Mouse (Mus musculus) lung, postnatal 36 days (tissue): Measurements from ENCODE around the gene Nsg1.
A peak's percentile ranks its signal among the peaks of the same experiment; 100 is the strongest.

Experiments
- DNase-seq: peaks from one replicate; pipeline ENCODE4 v3.0.0; 2022; ENCODE audit warnings: mixed read lengths

Nsg1 gene

DNA sequence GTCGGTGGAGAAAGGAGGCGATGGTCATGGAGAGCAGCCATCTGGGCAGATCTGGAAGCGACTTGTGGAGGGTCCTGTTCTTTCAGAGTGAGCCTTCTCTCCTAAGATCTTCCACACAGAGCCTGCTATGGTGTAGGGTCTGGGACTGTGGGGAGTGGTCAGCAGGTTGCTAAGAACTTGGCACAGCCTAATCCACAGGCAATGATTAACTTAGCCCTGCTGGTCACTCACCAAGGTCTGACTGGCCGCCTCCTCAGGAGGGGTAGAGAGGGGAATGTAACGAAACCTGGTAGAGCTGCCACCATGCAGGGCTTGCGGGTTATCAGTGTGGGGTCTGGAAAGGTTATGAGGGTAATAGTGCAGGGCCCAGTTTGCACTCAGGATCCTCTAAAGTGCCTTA lies 18.8 kb downstream of the Nsg1 start:
- DNase-seq: no peak

GRCm38 (mm10) chr5:38137163-38137562 lies 22.5 kb downstream of the Nsg1 start:
- no peak for DNase-seq

GRCm38 (mm10) chr5:38136247-38136646 lies 23.5 kb downstream of the Nsg1 start:
- DNase-seq: no peak

- no peak for DNase-seq
Observed at GRCm38 (mm10) chr5:38129339-38129738, 30.4 kb downstream of the Nsg1 start.

GRCm38 (mm10) chr5:38126519-38127306 lies 33.0 kb downstream of the Nsg1 start:
- DNase-seq: no peak

- no peak for DNase-seq
Observed at GRCm38 (mm10) chr5:38121699-38122098, 38.0 kb downstream of the Nsg1 start.

- DNase-seq: no peak
Observed at GRCm38 (mm10) chr5:38119268-38119667, 40.4 kb downstream of the Nsg1 start.

DNA sequence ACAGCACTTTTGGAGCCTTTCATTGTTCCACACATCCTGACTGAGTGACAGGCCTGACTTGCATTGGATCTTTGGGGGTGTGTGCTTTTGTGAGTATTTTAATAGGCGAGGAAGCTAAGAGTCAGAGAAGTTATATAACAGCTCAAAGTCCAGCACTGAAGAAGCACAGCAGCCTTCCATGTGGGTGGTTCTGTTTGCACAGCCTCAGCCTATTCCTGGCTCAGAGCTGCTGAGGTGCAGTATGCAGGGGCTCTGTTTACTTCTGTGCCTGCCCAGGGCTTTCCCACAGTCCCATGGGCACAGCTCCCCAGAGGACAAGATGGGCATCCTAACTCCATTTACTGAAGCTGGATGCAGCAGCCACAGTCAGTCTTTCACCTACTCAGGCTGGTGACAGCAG lies 42.7 kb downstream of the Nsg1 start:
- no peak for DNase-seq

- DNase-seq: no peak
Observed at GRCm38 (mm10) chr5:38114526-38114925, 45.2 kb downstream of the Nsg1 start.

DNA sequence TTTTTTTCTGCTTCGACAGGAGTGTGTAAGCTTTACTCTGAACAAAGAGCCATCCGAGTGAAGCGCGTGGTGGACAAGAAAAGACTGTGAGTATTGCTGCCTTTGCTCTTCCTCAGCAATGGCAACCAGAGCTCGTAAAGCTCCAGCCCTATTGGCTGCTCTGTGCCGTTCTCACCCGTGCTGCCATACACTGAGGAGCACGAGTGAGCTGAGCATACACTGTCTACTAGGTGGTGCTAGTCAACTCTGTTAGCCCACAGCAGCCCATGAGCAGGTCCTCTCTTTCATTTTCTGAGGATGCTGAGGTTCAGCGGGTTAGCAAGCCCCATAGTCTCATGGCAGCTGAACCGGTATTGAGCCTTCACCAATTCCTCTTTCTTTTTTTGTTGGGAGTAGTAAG lies 52.9 kb downstream of the Nsg1 start:
- no peak for DNase-seq

DNA sequence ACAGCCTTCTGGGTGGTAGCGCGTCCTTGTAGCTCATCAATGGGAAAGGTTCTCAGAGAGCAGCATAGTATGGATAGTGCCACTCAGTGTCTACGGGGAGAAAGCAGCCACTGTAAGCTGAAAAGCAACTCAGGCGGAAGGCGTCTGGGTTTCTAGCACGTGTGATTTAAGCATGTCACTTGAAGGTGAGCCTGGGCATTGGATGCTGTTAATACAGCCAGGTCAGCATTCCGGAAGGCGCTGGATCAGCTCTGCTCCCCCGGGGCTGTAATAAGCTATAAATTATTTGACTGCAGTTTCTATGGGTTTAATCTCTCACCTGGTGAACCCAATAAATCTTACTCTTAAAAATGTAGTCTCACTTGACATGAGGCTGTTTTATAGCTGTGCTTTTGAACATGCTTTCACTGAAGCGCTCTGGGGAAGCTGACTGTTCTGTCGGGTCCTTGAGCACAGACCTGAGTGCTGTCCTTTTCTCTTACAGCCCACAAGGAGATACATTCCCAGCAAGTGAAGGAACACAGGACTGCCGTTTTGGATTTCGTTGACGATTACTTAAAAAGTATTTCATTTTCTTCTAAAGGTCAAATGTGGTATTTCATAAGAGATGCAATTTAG lies 53.5 kb downstream of the Nsg1 start:
- no peak for DNase-seq

GRCm38 (mm10) chr5:38102945-38103344 lies 56.8 kb downstream of the Nsg1 start:
- no peak for DNase-seq

GRCm38 (mm10) chr5:38099139-38099676 lies 60.5 kb downstream of the Nsg1 start:
- DNase-seq: no peak

DNA sequence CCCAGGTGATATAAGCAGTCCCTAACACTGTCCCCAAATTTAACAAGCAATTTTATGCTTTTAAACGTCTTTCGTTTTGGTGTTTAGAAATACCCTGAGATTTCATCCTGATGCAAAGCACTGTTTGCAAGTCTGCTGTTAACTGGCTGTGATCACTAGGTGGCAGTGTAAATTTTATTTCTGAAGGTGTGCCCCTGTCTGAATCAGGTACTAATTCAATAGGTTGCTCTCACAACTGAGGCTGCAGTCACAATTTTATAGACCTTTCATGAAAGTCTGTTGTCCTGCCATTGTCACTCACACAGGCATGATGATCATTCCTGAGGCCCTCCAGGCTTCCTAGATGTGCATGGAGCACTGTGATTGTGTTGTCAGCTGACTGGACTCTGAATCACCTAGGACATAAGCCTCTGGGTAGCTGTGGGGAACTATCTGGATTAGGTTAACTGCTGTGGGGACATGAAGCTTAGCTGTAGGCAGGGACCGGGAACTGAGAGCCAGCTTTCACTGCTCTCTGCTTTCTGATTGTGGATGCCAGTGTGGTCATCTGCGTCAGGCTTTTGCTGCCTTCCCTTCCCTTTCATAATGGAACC lies 62.1 kb downstream of the Nsg1 start:
- peak; percentile 23 for DNase-seq

DNA sequence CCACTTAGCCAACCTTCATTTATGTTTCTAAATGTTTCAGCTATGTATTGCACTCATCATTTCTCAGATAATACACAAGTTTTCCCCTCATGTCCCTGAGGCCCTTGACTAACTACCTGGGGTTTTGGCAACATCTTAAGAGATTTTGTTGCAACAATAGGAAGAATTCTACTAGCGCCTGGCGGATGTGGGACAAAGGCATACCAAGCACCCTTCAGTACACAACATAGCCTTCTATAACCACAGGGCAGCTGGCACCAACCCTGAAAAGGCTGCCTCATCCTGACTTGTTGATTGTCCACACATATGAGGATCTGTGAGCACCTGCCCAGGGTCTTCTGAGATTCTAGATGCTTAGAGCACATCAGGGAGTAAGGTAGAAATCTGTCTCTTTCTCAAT lies 65.4 kb downstream of the Nsg1 start:
- DNase-seq: no peak

DNA sequence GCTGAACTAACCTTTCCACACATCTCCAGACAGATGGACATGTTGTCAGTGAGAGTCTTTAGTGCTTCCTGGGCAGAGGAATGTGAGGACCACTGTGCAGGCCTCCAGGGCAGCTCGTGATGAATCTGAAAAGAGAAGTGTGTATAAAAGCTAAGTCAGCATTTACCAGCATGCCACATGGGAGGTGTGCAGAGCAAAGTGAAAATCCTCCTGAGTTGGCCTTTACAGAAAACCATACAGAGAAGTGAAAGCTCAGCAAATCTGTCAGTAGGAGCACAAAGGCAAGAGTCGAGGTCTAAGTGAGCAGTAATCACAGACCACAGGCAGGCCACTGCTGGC lies 67.8 kb downstream of the Nsg1 start:
- no peak for DNase-seq

- peak; percentile 78 for DNase-seq
Observed at GRCm38 (mm10) chr5:38091046-38091965, 68.4 kb downstream of the Nsg1 start.

GRCm38 (mm10) chr5:38090581-38090980 lies 69.1 kb downstream of the Nsg1 start:
- no peak for DNase-seq

GRCm38 (mm10) chr5:38090111-38090510 lies 69.6 kb downstream of the Nsg1 start:
- no peak for DNase-seq
